Mouse (Mus musculus) T-helper 2 cell (primary cell): ENCODE results near the gene Nsf.

Experiments used
- in situ Hi-C: fragments of 300-600 bp; cut with MboI, MseI; formaldehyde crosslinking; loops from one replicate; pipeline ENCODE4 v1.15.1; 2025; ENCODE audit warnings: high pct_unique_total_duplicates

The Nsf gene

GRCm38 (mm10) chr11:103953896-103954292 lies at the start of gene Nsf:
TSS of gene Nsf (minus strand) at chr11:103954056.
- in situ Hi-C loops, result no loop called here

GRCm38 (mm10) chr11:104003397-104003796 lies 49.5 kb upstream of the Nsf start:
- in situ Hi-C loops, result no loop called here

GRCm38 (mm10) chr11:104002191-104002590 lies 48.3 kb upstream of the Nsf start:
- in situ Hi-C loops, result no loop called here

- in situ Hi-C loops, result no loop called here
Measured at GRCm38 (mm10) chr11:104001395-104001955, 47.6 kb upstream of the Nsf start.

GRCm38 (mm10) chr11:104000667-104001394 lies 47.0 kb upstream of the Nsf start:
- in situ Hi-C loops, result no loop called here

- in situ Hi-C loops, result no loop called here
Measured at GRCm38 (mm10) chr11:103998737-103999136, 44.9 kb upstream of the Nsf start.

- in situ Hi-C loops, result no loop called here
Measured at GRCm38 (mm10) chr11:103997385-103997784, 43.5 kb upstream of the Nsf start.

GRCm38 (mm10) chr11:103992638-103993037 lies 38.8 kb upstream of the Nsf start:
- in situ Hi-C loops, result loop anchor here (5.0 kb wide), 1 partner anchor 180 kb away; no protein-coding TSS in a partner anchor

GRCm38 (mm10) chr11:103990049-103990557 lies 36.2 kb upstream of the Nsf start:
- in situ Hi-C loops, result loop anchor here (5.0 kb wide), 1 partner anchor 182 kb away; no protein-coding TSS in a partner anchor

GRCm38 (mm10) chr11:103987423-103987822 lies 33.6 kb upstream of the Nsf start:
- in situ Hi-C loops, result no loop called here

- in situ Hi-C loops, result no loop called here
Measured at GRCm38 (mm10) chr11:103984067-103984466, 30.2 kb upstream of the Nsf start.

- in situ Hi-C loops, result no loop called here
Measured at GRCm38 (mm10) chr11:103981826-103982225, 28.0 kb upstream of the Nsf start.

GRCm38 (mm10) chr11:103979381-103979780 lies 25.5 kb upstream of the Nsf start:
- in situ Hi-C loops, result no loop called here

- in situ Hi-C loops, result no loop called here
Measured at GRCm38 (mm10) chr11:103970876-103971275, 17.0 kb upstream of the Nsf start.

GRCm38 (mm10) chr11:103969278-103969677 lies 15.4 kb upstream of the Nsf start:
- in situ Hi-C loops, result no loop called here

GRCm38 (mm10) chr11:103967106-103967735 lies 13.4 kb upstream of the Nsf start:
- in situ Hi-C loops, result no loop called here

GRCm38 (mm10) chr11:103956866-103957265 lies 3.0 kb upstream of the Nsf start:
- in situ Hi-C loops, result no loop called here

GRCm38 (mm10) chr11:103953032-103953895 lies 592 bp downstream of the Nsf start:
- in situ Hi-C loops, result no loop called here

- in situ Hi-C loops, result no loop called here
Measured at GRCm38 (mm10) chr11:103952635-103953031, 1.2 kb downstream of the Nsf start.

GRCm38 (mm10) chr11:103951106-103951505 lies 2.8 kb downstream of the Nsf start:
- in situ Hi-C loops, result no loop called here

- in situ Hi-C loops, result no loop called here
Measured at GRCm38 (mm10) chr11:103948952-103949351, 4.9 kb downstream of the Nsf start.

- in situ Hi-C loops, result no loop called here
Measured at GRCm38 (mm10) chr11:103942740-103943139, 11.1 kb downstream of the Nsf start.
